Mouse (Mus musculus): ENCODE results near the gene Ing4. TPM values are rescaled to one million over a fixed set of nuclear protein-coding genes. Genes with fewer than 3 reads are reported as not detected.

The Ing4 gene
- 19.0 and 38.5 TPM in 2 replicates for polyA plus RNA-seq (2012; ENCODE audit: low replicate concordance)

DNA sequence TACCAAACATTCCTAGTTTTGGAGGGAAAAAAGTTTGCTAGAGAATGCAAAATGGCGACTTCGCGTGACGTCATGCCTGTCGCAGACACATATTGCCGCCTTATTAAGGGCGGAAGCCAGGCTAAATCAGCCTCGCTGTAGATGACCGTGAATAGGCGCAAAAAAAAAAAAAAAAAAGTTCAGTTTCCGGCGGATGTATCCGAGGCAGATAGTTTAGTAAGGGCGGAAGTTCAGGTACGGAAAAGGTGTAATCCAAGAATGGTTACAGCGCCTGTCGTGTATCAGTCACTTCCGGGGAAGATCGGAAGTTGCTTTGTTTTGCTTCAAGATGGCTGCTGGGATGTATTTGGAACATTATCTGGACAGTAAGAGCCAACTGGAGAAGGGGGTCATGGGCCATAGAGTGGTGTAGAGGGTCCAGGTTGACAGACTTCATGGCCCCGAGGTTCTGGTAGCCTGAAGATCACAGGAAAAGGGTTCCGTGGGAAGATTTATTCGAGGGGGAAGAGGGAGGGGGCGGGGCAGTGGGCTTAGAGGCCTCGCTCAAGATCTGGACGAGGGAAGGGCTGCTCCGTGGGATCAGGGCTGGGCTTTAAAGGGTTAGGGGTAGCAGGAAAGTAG, at the start of gene Ing4:
Gene Ing4, plus strand, starts transcription at position 228 of the 621 bp plus-strand sequence.

DNA sequence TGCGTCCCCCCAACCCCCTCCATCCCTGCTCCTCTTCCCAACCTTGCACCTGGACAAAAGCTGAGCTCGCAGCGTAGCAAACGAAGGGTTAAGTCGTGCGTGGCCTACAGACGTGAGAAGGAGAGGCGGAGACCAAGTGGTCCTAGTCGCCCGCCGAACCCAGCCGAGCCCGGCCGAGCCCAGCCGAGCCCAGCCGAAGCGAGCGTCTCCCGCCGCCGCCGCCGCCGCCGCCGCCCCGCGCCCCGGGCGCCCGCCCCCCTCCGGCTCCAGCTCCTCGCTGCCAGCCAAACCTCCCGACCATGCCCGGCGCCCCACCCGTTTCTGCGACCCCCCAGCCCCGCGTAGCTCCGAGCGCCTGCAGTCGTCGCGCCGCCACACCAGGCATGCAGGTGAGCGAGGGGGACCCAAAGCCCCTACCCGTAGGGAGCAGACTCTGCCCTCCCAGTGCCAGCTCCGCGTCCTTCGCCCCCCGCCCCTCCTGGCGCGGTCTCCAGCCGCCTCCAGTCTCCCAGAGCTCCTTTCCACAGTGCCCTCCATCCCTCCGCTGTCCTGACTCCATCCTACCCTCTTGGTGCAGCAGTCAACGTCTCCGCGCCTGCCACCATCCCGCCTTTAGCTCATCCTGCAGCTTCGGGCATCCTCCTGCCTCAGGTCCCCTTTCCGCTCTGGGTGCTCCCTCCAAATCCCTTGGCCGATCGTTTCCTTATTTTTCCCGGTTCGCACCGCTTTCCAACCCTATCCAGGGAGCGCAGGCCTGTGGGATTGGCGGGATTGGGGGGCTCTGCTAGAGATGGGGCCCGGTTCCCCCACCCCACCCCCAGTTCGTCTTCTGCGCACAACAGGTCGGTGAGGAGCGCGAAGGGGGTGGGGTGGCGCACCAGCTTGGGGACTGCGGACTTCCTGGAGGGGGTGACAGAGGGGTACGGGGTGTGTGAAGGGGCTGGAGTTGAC, 42.7 kb upstream of the Ing4 start, which contains the start of gene Pianp:
Gene Pianp, plus strand, starts transcription at position 144 of the 951 bp plus-strand sequence.

DNA sequence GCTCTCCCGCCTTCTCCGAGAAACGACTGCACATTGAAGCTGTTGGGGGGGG, 30.6 kb upstream of the Ing4 start, which contains the start of gene Zfp384:
Gene Zfp384, plus strand, starts transcription at position 17 of the 52 bp plus-strand sequence.

GRCm38 (mm10) chr6:125049678-125050077, 10.1 kb downstream of the Ing4 start, which contains the start of gene Acrbp:
TSS of gene Acrbp (plus strand) at chr6:125049689.

GRCm38 (mm10) chr6:125067571-125067995, 28.0 kb downstream of the Ing4 start, which contains the start of gene Lpar5:
TSS of gene Lpar5 (plus strand) at chr6:125067920.

DNA sequence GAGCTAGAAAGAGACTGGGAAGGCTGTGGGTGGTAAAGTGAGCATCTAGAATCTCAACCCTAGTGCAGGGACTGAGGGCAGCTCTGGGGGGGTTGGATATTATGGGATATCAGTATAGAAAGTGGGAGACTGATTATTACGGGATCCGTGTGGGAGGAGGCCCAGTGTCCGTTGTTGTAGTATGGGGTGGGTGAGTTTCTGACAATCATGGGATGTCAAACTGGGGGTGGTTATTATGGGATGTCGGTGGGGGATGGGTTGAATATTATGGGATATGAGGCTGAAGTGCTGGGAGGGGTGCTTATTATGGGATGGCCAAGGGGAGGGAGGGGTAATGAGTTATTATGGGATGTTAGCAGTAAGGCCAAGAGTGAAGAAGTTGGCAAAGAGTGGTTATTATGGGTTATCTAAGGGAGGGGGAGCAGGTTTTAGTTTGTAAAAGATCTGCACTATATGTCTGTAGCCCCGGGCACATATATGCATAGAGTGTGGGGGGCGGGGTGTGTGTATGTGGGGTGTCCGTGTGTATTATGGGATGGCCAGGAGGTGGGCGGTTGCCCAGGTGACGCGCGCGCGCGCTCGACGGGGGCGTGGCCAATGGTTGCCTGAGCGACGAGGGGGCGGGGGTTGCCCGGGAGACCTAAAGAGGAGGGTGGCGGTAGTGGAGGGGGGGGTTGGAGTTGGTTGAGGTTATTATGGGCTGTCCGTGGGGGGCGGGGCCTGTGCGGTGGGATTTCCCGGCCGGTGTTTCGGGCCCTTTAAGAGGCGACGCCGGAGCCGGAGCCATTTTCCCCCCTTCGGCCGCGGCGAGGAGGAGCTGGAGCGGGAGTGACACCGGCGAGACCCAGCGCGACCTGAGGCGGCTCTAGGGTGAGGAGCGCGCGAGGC, 56.1 kb downstream of the Ing4 start, which contains the start of gene Chd4:
Gene Chd4, plus strand, starts transcription at position 591 of the 888 bp plus-strand sequence.

Other genes with a start within 250 kb of the Ing4 start
- gene Spsb2, start 231.1 kb upstream of the Ing4 start, polyA plus RNA-seq (2012; ENCODE audit: low replicate concordance): 16.0 and 17.1 TPM in 2 replicates
- 11.3 and 43.1 TPM in 2 replicates for gene Tpi1, start 225.5 kb upstream of the Ing4 start, polyA plus RNA-seq (2012; ENCODE audit: low replicate concordance)
- 27.3 and 47.7 TPM in 2 replicates for gene Usp5, start 210.3 kb upstream of the Ing4 start, polyA plus RNA-seq (2012; ENCODE audit: low replicate concordance)
- 9.2 and 13.6 TPM in 2 replicates for gene Cdca3, start 210.2 kb upstream of the Ing4 start, polyA plus RNA-seq (2012; ENCODE audit: low replicate concordance)
- 0.11 and 1.2 TPM in 2 replicates for gene Gnb3, start 199.5 kb upstream of the Ing4 start, polyA plus RNA-seq (2012; ENCODE audit: low replicate concordance)
- 1.9 and 4.7 TPM in 2 replicates for gene P3h3, start 182.0 kb upstream of the Ing4 start, polyA plus RNA-seq (2012; ENCODE audit: low replicate concordance)
- 1.7 and 7.4 TPM in 2 replicates for gene Gpr162, start 175.8 kb upstream of the Ing4 start, polyA plus RNA-seq (2012; ENCODE audit: low replicate concordance)
- 63.7 and 67.0 TPM in 2 replicates for gene Cd4, start 151.5 kb upstream of the Ing4 start, polyA plus RNA-seq (2012; ENCODE audit: low replicate concordance)
- 17.4 and 27.6 TPM in 2 replicates for gene Lag3, start 128.1 kb upstream of the Ing4 start, polyA plus RNA-seq (2012; ENCODE audit: low replicate concordance)
- gene Ptms, start 119.7 kb upstream of the Ing4 start, polyA plus RNA-seq (2012; ENCODE audit: low replicate concordance): 543 and 1,849 TPM in 2 replicates
- gene Mlf2, start 108.4 kb upstream of the Ing4 start, polyA plus RNA-seq (2012; ENCODE audit: low replicate concordance): 148 and 194 TPM in 2 replicates
- gene Cops7a, start 74.2 kb upstream of the Ing4 start, polyA plus RNA-seq (2012; ENCODE audit: low replicate concordance): 29.0 and 55.9 TPM in 2 replicates
- 51.0 and 101 TPM in 2 replicates for gene Pianp, start 43.1 kb upstream of the Ing4 start, polyA plus RNA-seq (2012; ENCODE audit: low replicate concordance)
- gene Zfp384, start 30.6 kb upstream of the Ing4 start, polyA plus RNA-seq (2012; ENCODE audit: low replicate concordance): 50.8 and 78.9 TPM in 2 replicates
- 22.0 and 22.1 TPM in 2 replicates for gene Acrbp, start 9.9 kb downstream of the Ing4 start, polyA plus RNA-seq (2012; ENCODE audit: low replicate concordance)
- gene Lpar5, start 28.2 kb downstream of the Ing4 start, polyA plus RNA-seq (2012; ENCODE audit: low replicate concordance): 8.6 and 15.2 TPM in 2 replicates
- 130 and 203 TPM in 2 replicates for gene Chd4, start 56.2 kb downstream of the Ing4 start, polyA plus RNA-seq (2012; ENCODE audit: low replicate concordance)
- gene Nop2, start 92.1 kb downstream of the Ing4 start, polyA plus RNA-seq (2012; ENCODE audit: low replicate concordance): 11.4 and 27.6 TPM in 2 replicates
- 54.7 and 135 TPM in 2 replicates for gene Iffo1, start 105.5 kb downstream of the Ing4 start, polyA plus RNA-seq (2012; ENCODE audit: low replicate concordance)
- gene Gapdh, start 126.7 kb downstream of the Ing4 start, polyA plus RNA-seq (2012; ENCODE audit: low replicate concordance): 267 and 2,413 TPM in 2 replicates
- 31.3 and 49.7 TPM in 2 replicates for gene Ncapd2, start 151.9 kb downstream of the Ing4 start, polyA plus RNA-seq (2012; ENCODE audit: low replicate concordance)
- 56.7 and 77.1 TPM in 2 replicates for gene Mrpl51, start 152.0 kb downstream of the Ing4 start, polyA plus RNA-seq (2012; ENCODE audit: low replicate concordance)
- gene Vamp1, start 175.8 kb downstream of the Ing4 start, polyA plus RNA-seq (2012; ENCODE audit: low replicate concordance): 14.4 and 28.4 TPM in 2 replicates
- gene Tapbpl, start 192.1 kb downstream of the Ing4 start, polyA plus RNA-seq (2012; ENCODE audit: low replicate concordance): 35.1 and 36.7 TPM in 2 replicates
- gene Cd27, start 197.2 kb downstream of the Ing4 start, polyA plus RNA-seq (2012; ENCODE audit: low replicate concordance): 43.0 and 105 TPM in 2 replicates
- gene Tuba3a, start 246.3 kb downstream of the Ing4 start, polyA plus RNA-seq (2012; ENCODE audit: low replicate concordance): not detected in 2 replicates